In genomic region chr11:32152814-32153213, GRCm38 (mm10) we compare ENCODE assay signal across 18 mouse cellular contexts. TPM values are rescaled to one million over a fixed set of nuclear protein-coding genes. Genes with fewer than 3 reads are reported as not detected.
DNase-seq lines count a peak whose midpoint lies in the region; ATAC-seq and TF ChIP-seq lines count a peak whose summit lies in the region.
"Had no signal": no experiment of that assay in that cellular context is flagged by ENCODE, and none has a peak within 500 bp of the region (broad histone marks: within the 10 kb centered on the region; RNA-seq: fewer than 3 reads in every experiment).

No protein-coding gene starts in this region.

- H3K4me3 ChIP-seq in embryonic facial prominence, embryonic 11.5 days (ENCODE audit: low read depth, low read length) = no peak overlapping the region
- H3K4me3 ChIP-seq in embryonic facial prominence, embryonic 10.5 days = no peak overlapping the region
- no peak overlapping the region for H3K4me3 ChIP-seq in left cerebral cortex, adult 2 months
- no peak overlapping the region for H3K4me3 ChIP-seq in CH12.LX (replicated peaks in 1 of 3; ENCODE audit: low read depth in 2 of 3, low read length in 2 of 3, poor library complexity in 1 of 3)
- H3K4me3 ChIP-seq: erythroblast, embryonic 14.5 days; heart, embryonic 13.5 days; liver, embryonic 15.5 days; megakaryocyte, embryonic 14.5 days had no signal

- H3K36me3 ChIP-seq in embryonic facial prominence, embryonic 11.5 days (replicated peaks; ENCODE audit: control insufficient read depth, insufficient read depth, low read depth, low read length) = no peaks in the 10 kb centered on the region
- no peaks in the 10 kb centered on the region for H3K36me3 ChIP-seq in embryonic facial prominence, embryonic 10.5 days (replicated peaks)
- no peaks in the 10 kb centered on the region for H3K36me3 ChIP-seq in CH12.LX (replicated peaks in 1 of 2; ENCODE audit: control insufficient read depth in 1 of 2, insufficient read depth in 1 of 2, low read length in 1 of 2)
- H3K36me3 ChIP-seq: heart, embryonic 13.5 days; liver, embryonic 15.5 days had no signal

- TF ChIP-seq EP300 in CH12.LX (IDR thresholded peaks at IDR 0.05; ENCODE audit: low read length) = no peak

- intact Hi-C loops in left cerebral cortex, adult 2 months (cut with DNase I) = no loop called here
- intact Hi-C loops in left cerebral cortex, postnatal 4 days (cut with DNase I) = no loop called here

- H3K4me2 ChIP-seq in embryonic facial prominence, embryonic 11.5 days (ENCODE audit: low read depth, low read length) = no peak overlapping the region
- H3K4me2 ChIP-seq in CH12.LX (ENCODE audit: insufficient read depth, low read depth, poor library complexity, severe bottlenecking) = no peak overlapping the region
- H3K4me2 ChIP-seq: heart, embryonic 13.5 days; hindbrain, embryonic 14.5 days; liver, embryonic 15.5 days had no signal

- no peaks in the 10 kb centered on the region for H3K4me1 ChIP-seq in embryonic facial prominence, embryonic 11.5 days (ENCODE audit: control insufficient read depth, insufficient read depth, low read length)
- H3K4me1 ChIP-seq in embryonic facial prominence, embryonic 10.5 days = peaks cover 2% of the 10 kb centered on the region
- peaks cover 0 to 5% of the 10 kb centered on the region in 2 experiments; a peak in 2 of 4 replicates for H3K4me1 ChIP-seq in CH12.LX (ENCODE audit: control insufficient read depth in 1 of 2, insufficient read depth in 2 of 2)
- H3K4me1 ChIP-seq: heart, embryonic 13.5 days; liver, embryonic 15.5 days had no signal

- peak; percentile 61 for TF ChIP-seq CTCF in left cerebral cortex, adult 2 months (IDR thresholded peaks at IDR 0.05)
- TF ChIP-seq CTCF in CH12.LX (conservative IDR thresholded peaks at IDR 0.05 in 1 of 2, IDR thresholded peaks at IDR 0.05 in 1 of 2; ENCODE audit: low read depth in 2 of 2, low read length in 2 of 2) = peak; percentile 73 to 76

- no peak for TF ChIP-seq POLR2A in CH12.LX (IDR thresholded peaks at IDR 0.05; ENCODE audit: low read depth, low read length)

- dilution Hi-C loops in CH12.LX (cut with MboI; ENCODE audit: extremely low pct_ligation_motif_present, extremely low pct_unique_long_range_greater_than_20kb, low sequenced_read_pairs) = no loop called here

- no peak overlapping the region for H3K9ac ChIP-seq in embryonic facial prominence, embryonic 11.5 days (replicated peaks; ENCODE audit: low read length)
- H3K9ac ChIP-seq in CH12.LX (ENCODE audit: insufficient read depth, low read depth) = no peak overlapping the region
- H3K9ac ChIP-seq: heart, embryonic 13.5 days; hindbrain, embryonic 14.5 days; liver, embryonic 15.5 days had no signal

- no peaks in the 10 kb centered on the region for H3K27me3 ChIP-seq in embryonic facial prominence, embryonic 11.5 days (ENCODE audit: control insufficient read depth, insufficient read depth, low read length)
- H3K27me3 ChIP-seq in embryonic facial prominence, embryonic 10.5 days (replicated peaks; ENCODE audit: low read depth, poor library complexity, severe bottlenecking) = no peaks in the 10 kb centered on the region
- H3K27me3 ChIP-seq in CH12.LX (replicated peaks) = peaks cover under 1% of the 10 kb centered on the region
- H3K27me3 ChIP-seq: heart, embryonic 13.5 days; liver, embryonic 15.5 days had no signal

- TF ChIP-seq RAD21 in CH12.LX (IDR thresholded peaks at IDR 0.05; ENCODE audit: low read depth, low read length) = peak; percentile 47

- no peaks in the 10 kb centered on the region for H3K9me3 ChIP-seq in embryonic facial prominence, embryonic 11.5 days (replicated peaks; ENCODE audit: control insufficient read depth, low read length)
- no peaks in the 10 kb centered on the region for H3K9me3 ChIP-seq in embryonic facial prominence, embryonic 10.5 days
- no peaks in the 10 kb centered on the region for H3K9me3 ChIP-seq in CH12.LX (replicated peaks; ENCODE audit: low read length)
- H3K9me3 ChIP-seq: heart, embryonic 13.5 days; liver, embryonic 15.5 days had no signal

- no peak overlapping the region for H3K27ac ChIP-seq in embryonic facial prominence, embryonic 11.5 days (replicated peaks; ENCODE audit: low read depth, low read length)
- H3K27ac ChIP-seq in embryonic facial prominence, embryonic 10.5 days (replicated peaks) = no peak overlapping the region
- no peak overlapping the region for H3K27ac ChIP-seq in left cerebral cortex, adult 2 months
- H3K27ac ChIP-seq in CH12.LX (ENCODE audit: insufficient read depth, low read depth) = no peak overlapping the region
- H3K27ac ChIP-seq: heart, embryonic 13.5 days; hindbrain, embryonic 14.5 days; liver, embryonic 15.5 days had no signal

- ATAC-seq in embryonic facial prominence, embryonic 11.5 days (replicated peaks; ENCODE audit: insufficient number of reproducible peaks, low FRiP score, low TSS enrichment, low read depth) = no peak

- no peaks in the 10 kb centered on the region for H3K79me2 ChIP-seq in CH12.LX (replicated peaks; ENCODE audit: control insufficient read depth, extremely low read depth, insufficient read depth, poor library complexity, severe bottlenecking)

- peak; percentile 14 for DNase-seq in embryonic facial prominence, embryonic 11.5 days (ENCODE audit: low spot score)
- no peak for DNase-seq in embryonic facial prominence, embryonic 10.5 days (ENCODE audit: low spot score)
- no peak for DNase-seq in left cerebral cortex, adult 2 months (ENCODE audit: extremely low spot score in 1 of 2, low spot score in 2 of 2)
- no peak for DNase-seq in left cerebral cortex, postnatal 4 days
- DNase-seq in CH12.LX (ENCODE audit: extremely low read depth) (peak; percentile 31), adipocyte (ENCODE audit: low spot score) (no peak)
- peak; percentile 17 for DNase-seq in c-Kit-positive CD71-negative TER-119-negative erythroid progenitor cells, embryonic 14.5 days (ENCODE audit: low read depth)
- no peak for DNase-seq in embryo, embryonic 11 days
- DNase-seq: B cell, adult 2 months; kidney, postnatal 10 days; thymus, postnatal 36 days had no signal

- in situ Hi-C loops in CH12.LX (cut with MboI; ENCODE audit: low pct_ligation_motif_present, low pct_unique_long_range_greater_than_20kb, low sequenced_read_pairs) = no loop called here

TF ChIP-seq in CH12.LX, 34 proteins besides CTCF, POLR2A, EP300 and RAD21:
- TF ChIP-seq IRF4 (IDR thresholded peaks at IDR 0.05; ENCODE audit: low read depth, low read length) (no peak), SMC3 (IDR thresholded peaks at IDR 0.05; ENCODE audit: low read depth, low read length) (peak; percentile 48), USF1 (IDR thresholded peaks at IDR 0.05; ENCODE audit: low read depth, low read length) (no peak), ELF1 (IDR thresholded peaks at IDR 0.05; ENCODE audit: low read depth, low read length) (no peak)

RNA-seq across cellular contexts. Expression of gene Il9r, which starts 47.3 kb away (rescaled TPM):
- 0.08 TPM in 1 of 2 replicates, not detected in the other for polyA plus RNA-seq in embryonic facial prominence, embryonic 11.5 days (2014; fragmentation: Nextera tagmentation; extraction: Ambion mirVana)
- polyA plus RNA-seq in embryonic facial prominence, embryonic 10.5 days (2016; fragmentation: Nextera tagmentation; extraction: Ambion mirVana) = 0.05 TPM in 1 of 2 replicates, not detected in the other
- total RNA-seq in left cerebral cortex, adult 2 months (2021) = not detected
- not detected for total RNA-seq in left cerebral cortex, postnatal 4 days (2021)
- total RNA-seq in CH12.LX (2012; rRNA removed) (16.8 and 20.0 TPM in 2 replicates), CH12.LX (2014; rRNA removed) (51.6 and 52.1 TPM in 2 replicates)
- 45.3 and 47.5 TPM in 2 replicates for polyA plus RNA-seq in CH12.LX (2012; ENCODE audit: insufficient read length, low read depth)
- total RNA-seq: gastrocnemius, adult 18-20 months; left cerebral cortex, adult 18-20 months had no signal
- polyA plus RNA-seq: erythroblast, embryonic 14.5 days; hindbrain, embryonic 14.5 days had no signal

RNA-seq across cellular contexts. Expression of gene Snrnp25, which starts 52.4 kb away (rescaled TPM):
- polyA plus RNA-seq in embryonic facial prominence, embryonic 11.5 days (2014; fragmentation: Nextera tagmentation; extraction: Ambion mirVana) = 91.8 and 94.6 TPM in 2 replicates
- polyA plus RNA-seq in embryonic facial prominence, embryonic 10.5 days (2016; fragmentation: Nextera tagmentation; extraction: Ambion mirVana) = 102 and 106 TPM in 2 replicates
- 10 to 100 TPM; 19.2 to 24.6 TPM for total RNA-seq in left cerebral cortex, adult 2 months (2021)
- 10 to 100 TPM; 20.3 to 21.6 TPM for total RNA-seq in left cerebral cortex, postnatal 4 days (2021)
- 113 and 123 TPM in 2 replicates for total RNA-seq in CH12.LX (2012; rRNA removed)
- total RNA-seq in CH12.LX (2014; rRNA removed) = 162 and 208 TPM in 2 replicates
- 106 and 131 TPM in 2 replicates for polyA plus RNA-seq in CH12.LX (2012; ENCODE audit: insufficient read length, low read depth)

Comparison
In these comparisons a context has a peak if more than half of its experiments do, and no peak if none do; other contexts are left out.
1. DNase-seq: peak in embryonic facial prominence, embryonic 11.5 days (single experiment), CH12.LX (single experiment) and c-Kit-positive CD71-negative TER-119-negative erythroid progenitor cells, embryonic 14.5 days (single experiment); none in embryonic facial prominence, embryonic 10.5 days (single experiment), left cerebral cortex, adult 2 months (0 of 2), left cerebral cortex, postnatal 4 days (single experiment), adipocyte (single experiment) and embryo, embryonic 11 days (single experiment).
2. RNA of gene Il9r, which starts 47.3 kb away (total RNA-seq): 16.8 to 52.1 TPM in CH12.LX; not detected in left cerebral cortex, adult 2 months and not detected in left cerebral cortex, postnatal 4 days; every median in the first group is over 10 times any median in the second.
3. RNA of gene Snrnp25, which starts 52.4 kb away (total RNA-seq): 113 to 208 TPM in CH12.LX; 19.2 to 24.6 TPM in left cerebral cortex, adult 2 months and 20.3 to 21.6 TPM in left cerebral cortex, postnatal 4 days; every median in the first group is over 4 times any median in the second.